Mouse (Mus musculus) gonadal fat pad, adult 2 months (tissue): ENCODE measurements around the gene Carmil2. TPM values are rescaled to one million over a fixed set of nuclear protein-coding genes. Genes with fewer than 3 reads are reported as not detected.

Experiments
- DNase-seq: peaks from one replicate; pipeline ENCODE4 v3.0.0-alpha.2; 2012; ENCODE audit warnings: low read depth
- polyA plus RNA-seq: library from polyadenylated mRNA; depleted of rRNA; stranded (reverse); fragments of >200 nt; gene quantifications from 2 replicates; pipeline ENCODE4 v1.2.3, GENCODE M21; 2012; rRNA removed

Gene Carmil2
- 0.60 and 0.81 TPM in 2 replicates for polyA plus RNA-seq

DNA sequence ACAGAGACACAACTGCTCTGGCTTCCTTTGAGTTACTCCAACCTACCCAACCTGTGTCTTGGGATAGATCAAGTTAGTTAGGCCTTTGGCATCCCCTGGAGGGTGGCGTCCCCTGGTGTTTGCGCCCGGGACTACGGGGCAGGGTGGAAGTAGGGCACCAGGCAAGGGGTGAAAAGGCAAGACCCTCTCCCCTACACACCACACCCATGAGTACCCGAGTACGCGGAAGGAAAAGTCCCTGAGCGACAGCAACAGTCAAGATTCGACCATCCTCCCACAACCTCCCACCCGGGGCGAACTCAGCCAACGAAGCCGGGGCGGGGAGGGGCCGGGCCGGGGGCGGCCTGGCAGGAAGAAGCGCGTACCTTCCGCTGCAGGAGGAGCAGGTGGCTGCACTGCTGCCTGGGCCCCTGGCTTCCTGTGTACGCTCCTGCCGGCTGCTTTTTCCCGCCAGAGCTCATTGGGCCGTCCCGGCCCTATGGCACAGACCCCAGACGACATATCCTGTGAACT lies at the start of gene Carmil2:
Carmil2 (plus strand) TSS at position 479 of the 513 bp plus-strand sequence.
- DNase-seq = no peak

DNA sequence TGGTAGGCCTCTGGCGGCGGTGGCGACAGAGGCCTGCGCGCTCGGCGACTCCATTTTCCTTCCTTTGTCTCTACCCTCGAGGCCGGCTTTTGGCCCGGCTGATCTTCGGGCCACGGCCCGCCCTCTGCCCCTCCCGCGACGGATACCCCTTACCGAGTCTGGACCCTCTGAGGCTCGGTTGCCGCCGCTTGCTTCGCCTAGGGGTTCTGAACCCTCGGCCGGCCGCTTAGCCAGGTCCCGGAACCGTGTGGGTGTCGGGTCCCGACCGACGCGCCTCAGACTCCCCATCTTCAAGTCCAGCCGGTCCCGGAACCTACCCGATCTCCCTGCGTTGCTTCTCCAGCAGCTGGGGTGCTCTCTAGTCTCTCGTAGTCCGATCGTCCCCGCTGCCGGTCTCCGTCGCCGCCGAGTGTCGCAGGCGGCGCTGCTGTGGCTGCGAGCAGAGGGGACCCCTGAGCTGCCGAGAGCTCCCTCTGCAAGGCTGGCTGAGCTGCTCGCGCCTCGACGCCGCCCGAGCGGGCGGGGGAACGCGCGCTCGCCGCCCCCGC lies 49.0 kb upstream of the Carmil2 start, which contains the start of gene Agrp:
Agrp (minus strand) TSS at position 431 of the 548 bp plus-strand sequence.
- DNase-seq = no peak

DNA sequence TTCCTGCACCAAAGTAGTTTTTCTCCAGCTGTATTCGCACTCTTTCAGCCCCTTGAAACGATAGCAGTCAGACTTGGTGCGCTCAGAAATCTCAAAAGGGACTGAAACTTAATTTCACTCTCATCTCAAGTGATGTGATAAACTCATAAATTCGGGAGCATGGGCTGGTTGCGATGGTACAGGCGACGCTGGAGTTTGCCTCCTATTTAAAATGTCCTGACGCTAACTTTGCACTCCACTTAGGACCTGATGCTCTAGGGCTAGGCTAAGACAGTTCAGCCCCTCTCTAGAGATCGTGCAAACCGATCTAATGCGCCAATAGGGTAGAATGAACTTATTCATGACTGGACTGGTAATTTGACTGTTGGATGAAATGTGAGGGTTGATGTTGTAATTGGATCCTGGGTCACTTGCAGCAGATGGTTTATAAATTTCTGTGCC lies 48.5 kb upstream of the Carmil2 start:
- no peak for DNase-seq

DNA sequence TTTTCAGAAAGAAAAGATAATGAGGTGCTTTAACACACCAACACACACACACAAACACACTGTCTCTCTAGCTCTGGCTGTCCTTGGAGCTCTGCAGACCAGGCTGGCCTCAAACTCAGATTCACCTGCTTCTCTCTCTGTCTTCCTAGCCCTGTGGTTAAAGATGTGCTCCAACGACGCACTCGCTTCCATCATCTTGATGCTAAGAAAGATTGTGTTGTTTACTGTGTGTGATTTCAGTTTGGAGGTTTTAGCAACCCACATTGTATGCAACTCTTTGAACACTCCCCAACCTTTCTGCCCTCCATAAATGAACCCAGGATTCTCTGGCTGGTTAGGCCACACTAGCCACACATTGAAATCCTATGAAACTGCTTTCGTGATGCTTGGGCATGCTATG lies 47.6 kb upstream of the Carmil2 start:
- DNase-seq = no peak

DNA sequence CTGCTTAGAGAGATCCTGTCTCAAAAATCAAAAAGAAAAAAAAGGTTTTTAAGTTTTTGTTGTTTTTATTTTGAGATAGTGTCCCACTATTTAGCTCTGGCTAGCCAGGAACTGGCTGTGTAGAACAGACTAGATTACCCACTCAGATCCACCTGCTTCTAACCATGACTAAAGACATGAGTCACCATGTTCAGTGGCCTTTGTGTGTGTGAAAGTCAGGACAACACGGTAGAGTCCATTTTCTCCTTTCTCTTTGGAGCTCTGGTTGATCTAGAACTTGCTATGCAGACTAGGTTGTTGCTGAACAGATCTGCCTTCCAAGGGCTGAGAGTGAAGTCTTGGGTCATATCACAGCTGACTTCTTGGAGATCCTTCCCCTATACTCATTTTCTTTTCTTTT lies 46.2 kb upstream of the Carmil2 start:
- no peak for DNase-seq

DNA sequence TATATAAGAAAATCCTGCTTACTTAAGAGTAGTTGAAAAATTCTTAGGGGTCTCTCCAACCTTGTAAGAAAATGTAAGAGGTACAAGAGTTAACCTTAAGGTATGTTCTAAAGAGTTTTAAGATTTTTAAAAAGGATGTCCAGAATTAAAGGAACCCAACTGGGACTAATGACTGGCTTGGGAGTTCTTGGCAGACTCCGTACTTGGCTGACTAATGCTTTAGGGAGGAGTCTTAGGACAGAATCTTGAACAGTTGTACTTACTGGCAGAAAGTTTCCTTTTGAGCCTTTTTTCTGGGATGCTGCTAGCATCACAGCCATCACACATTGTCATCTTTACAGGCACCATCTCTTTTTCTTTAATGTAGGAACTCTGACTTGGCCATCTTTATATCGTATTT lies 45.6 kb upstream of the Carmil2 start:
- DNase-seq = no peak

DNA sequence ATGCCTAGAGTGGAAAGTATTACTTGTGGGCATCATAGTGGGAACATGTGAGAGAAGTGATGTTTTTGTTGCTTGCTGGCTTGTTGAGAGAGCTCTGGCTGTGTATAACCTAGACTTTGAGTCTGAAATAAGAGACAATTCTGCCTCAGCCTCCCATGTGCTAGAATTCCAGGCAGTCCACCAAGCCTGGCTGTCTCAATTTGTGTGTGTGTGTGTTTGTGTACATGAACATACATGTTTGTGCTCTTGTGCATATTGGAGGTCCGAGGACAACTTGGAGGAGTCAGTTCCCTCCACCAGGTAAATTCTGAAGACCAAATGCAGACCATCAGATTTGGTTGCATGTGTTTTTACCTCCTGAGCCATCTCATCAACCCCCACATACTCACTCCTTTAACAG lies 40.9 kb upstream of the Carmil2 start:
- no peak for DNase-seq

DNA sequence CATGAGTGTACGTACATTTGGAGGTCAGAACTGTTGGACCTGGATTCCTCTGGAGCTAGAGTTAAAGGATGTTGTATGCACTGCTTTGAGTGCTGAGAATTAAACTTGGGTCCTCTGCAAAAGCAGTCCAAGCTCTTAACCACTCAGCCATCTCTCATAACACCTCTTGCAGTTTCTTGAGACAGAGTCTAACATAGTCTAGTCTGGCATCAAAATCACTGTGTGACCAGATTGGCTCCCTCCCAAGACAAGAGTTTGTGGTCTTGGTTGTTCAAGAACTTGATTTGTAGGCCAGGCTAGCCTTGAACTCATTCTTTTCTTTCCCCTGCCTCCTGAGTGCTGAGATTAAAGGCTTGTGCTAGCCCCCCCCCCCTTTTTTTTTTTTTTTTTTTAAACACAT lies 37.1 kb upstream of the Carmil2 start:
- no peak for DNase-seq

DNA sequence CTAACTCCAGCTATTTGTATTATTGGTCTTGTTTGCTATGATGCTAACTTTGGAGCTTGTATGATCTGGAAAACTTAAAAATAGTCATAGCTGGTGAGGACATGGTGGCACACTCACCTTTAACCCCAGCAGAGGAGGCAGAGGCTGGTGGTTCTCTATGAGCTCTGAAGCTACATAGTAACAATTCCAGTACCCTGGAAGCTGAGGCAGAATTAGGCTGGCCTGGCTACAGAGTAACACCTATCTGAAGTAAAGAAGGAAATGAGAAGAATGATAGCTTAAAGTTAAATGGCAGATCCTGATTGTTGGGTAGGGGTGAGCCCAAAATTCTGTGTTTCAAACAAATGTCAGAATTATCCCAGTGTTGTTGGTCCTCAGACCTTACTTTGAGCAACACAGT lies 28.4 kb upstream of the Carmil2 start:
- no peak for DNase-seq

DNA sequence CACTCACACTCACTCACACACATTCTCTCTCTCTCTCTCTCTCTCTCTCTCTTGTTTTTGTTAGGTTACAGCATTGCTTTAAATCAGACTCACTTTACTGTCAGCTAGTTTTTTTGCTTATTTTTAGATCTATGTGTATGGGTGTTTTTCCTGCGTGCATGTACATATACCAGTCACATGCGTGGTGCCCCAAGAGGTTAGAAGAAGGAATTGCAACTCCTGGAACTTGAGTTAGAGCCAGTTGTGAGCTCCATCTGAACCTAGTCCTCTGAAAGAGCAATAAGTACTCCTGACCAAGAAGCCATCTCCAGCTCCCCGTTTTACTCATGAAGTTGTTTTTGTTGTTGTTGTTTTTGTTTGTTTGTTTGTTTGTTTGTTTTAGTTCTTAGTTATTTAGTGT lies 24.9 kb upstream of the Carmil2 start:
- DNase-seq = no peak

DNA sequence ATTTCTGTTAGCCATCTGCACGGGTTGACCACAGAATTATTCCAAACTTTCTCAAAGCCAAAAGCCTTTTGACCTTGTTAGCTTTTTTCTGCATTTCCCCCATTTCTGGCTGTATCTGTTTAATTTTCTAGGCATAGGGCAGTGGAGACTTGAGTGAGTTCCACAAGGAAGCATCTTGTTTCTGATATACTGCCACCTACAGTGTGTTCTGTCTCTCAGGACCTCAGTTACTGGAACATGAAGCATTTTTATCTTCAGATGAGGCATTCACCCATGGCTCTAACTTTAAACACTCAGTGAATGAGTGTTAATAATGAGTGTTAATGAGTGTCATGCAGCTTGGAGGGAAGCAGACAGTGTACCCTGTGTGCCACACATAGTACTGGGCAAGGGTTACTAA lies 8.2 kb upstream of the Carmil2 start:
- DNase-seq = no peak

DNA sequence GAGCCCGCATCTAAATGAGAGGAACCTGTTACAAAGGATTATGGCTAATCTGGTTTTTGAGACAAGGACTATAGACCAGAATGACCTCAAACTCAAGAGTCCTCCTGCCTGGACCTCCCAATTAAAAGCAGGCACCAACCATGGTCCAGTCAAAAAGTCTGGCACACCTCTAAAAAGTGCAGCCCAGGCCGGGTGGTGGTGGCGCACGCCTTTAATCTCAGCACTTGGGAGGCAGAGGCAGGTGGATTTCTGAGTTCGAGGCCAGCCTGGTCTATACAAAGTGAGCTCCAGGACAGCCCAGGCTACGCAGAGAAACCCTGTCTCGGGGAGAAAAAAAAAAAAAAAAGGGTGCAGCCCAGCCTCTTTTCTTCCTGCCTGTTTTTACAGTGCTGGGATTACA lies 749 bp upstream of the Carmil2 start:
- DNase-seq = no peak

DNA sequence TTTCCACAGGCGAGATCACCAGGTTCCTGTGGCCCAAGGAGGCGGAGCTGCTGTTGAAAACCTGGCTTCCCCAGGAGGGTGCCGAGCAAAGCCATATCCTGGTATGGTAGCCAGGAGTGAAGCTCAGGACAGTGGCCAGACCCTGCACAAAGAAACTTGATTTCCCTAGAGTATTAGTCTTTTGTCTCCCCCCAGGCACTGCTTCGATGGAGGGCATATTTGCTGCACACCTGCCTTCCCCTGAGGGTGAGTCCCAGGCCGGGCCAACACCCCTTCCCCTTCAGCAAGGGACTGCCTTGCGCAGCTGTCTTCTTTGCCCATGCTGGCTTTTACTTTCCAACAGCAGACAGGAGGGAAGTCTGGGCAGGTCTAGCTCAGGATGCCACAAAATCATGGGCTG lies 477 bp downstream of the Carmil2 start:
- no peak for DNase-seq

DNA sequence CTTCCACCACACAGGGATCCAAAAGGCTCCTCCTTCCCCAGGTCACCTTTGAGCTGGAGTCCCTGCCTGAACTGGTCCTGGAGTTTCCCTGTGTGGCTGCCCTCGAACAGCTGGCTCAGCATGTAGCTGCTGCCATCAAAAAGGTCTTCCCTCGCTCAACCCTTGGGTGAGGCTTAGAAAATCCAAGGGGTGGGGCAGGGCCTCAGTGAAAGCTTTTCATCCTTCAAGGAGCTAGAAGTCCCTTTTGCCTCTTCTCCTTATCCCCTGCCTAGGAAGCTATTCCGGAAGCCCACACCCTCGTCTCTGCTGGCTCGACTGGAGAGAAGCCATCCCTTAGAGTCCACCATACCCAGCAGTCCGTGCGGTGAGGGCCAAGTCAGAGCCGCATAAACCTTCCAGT lies 1.4 kb downstream of the Carmil2 start:
- no peak for DNase-seq

DNA sequence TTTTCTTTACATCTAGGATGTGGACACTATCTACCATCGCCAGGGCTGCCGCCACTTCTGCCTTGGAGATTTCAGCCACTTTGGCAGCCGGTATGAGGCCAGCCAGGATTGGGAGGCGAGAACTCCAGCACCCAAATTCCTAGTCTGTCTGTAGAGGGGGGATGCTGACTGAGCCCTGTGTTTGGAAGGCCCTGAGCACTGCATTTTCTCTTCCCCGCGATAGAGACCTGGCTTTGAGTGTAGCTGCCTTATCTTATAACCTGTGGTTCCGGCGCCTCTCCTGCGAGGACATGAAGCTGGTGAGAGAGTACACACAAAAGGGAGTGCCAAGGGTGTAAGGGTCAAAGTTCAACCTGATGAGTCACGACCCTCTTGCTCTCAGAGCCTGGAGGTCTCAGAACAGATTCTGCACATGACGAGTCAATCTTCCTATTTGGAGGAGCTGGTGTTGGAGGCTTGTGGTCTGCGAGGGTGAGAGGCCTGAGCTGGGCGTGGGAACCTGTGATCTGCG lies 2.2 kb downstream of the Carmil2 start:
- no peak for DNase-seq

DNA sequence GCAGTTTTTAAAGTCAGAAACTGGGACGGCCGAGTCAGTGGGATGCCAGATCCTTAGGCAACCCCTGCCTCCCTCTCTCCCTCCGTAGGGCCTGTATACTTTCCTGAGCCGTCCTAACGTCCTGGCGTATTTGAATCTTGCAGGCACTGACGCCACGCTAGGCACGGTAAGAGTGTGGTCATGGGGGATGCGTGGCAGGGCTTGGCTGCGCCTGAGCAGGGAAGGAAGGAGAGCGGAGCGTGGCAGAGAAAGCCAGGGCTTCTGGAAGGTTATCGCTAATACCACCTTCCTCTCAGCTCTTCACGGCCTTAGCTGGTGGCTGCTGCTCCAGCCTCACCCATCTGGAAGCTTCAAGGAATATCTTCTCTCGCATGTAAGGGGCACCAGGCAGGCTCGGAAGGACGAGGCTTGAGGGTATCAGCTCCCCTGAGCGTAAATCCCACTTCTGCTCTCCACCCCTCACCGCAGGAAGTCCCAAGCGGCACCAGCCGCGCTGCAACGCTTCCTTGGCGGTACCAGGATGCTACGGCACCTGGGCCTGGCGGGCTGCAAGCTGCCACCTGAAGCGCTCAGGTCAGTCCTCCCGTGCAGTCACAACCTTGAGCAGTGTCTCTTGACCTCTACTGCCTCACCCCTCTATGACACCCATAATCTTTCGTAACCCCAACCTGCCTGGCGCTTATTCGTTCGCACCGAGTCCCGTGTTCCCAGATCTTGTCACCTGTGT lies 3.3 kb downstream of the Carmil2 start:
- no peak for DNase-seq

DNA sequence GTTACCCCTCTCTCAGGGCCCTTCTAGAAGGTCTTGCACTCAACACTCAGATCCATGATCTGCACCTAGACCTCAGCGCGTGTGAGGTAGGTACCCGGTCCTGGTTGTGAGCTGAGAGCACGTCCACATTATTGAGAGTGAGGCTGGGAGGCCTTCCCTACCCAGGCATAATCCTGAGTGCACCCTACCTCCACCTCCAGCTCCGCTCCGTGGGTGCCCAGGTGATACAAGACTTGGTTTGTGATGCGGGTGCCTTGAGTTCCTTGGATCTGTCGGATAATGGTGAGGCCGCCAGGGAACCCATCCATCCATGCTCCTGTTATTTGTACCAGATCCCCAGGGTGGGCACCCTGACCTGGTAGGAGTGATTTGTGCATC lies 3.9 kb downstream of the Carmil2 start:
- DNase-seq = no peak

DNA sequence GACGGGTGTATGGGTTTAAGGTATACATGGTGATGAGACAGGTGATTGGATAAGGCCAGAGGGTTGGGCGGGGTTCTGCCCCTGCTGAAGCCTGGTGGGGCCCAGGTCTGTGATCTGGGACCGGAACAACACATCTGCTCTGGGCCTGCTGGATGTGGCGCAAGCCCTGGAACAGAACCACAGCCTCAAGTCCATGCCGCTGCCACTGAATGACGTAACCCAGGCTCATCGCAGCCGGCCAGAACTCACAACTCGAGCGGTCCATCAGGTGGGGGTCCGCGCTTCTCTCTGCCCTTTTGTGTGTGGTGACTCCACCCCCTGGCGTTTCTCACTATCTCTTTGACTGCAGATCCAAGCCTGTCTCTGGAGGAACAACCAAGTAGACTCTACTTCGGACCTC lies 4.9 kb downstream of the Carmil2 start:
- no peak for DNase-seq

DNA sequence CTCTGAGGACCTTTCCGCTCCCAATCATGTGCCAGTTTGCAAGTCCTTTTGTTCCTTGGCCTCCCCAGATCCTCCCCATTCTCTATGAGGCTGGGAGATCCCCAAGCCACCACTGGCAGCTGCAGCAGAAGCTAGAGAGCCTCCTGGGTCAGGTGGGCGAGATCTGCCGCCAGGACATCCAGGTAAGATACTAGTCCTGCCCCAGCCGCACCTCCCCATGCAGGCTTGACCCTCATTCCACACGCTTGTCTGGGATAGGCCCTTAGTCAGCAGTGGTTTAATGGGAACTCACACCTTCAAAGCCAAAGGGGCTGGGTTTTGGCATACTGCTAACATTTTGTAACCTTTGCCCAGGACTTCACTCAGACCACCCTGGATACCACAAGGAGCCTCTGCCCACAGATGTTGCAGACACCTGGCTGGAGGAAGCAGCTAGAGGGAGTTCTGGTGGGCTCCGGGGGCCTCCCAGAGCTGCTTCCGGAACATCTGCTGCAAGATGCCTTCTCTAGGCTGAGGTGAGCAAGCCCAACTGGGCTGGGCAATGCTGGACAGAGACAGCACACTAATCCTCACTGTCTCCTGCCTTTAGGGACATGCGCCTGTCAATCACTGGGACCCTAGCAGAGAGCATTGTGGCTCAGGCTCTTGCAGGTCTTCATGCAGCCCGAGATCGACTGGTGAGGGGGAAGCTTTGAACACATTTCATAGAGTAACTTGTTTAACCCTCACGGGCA lies 6.5 kb downstream of the Carmil2 start:
- DNase-seq = no peak

DNA sequence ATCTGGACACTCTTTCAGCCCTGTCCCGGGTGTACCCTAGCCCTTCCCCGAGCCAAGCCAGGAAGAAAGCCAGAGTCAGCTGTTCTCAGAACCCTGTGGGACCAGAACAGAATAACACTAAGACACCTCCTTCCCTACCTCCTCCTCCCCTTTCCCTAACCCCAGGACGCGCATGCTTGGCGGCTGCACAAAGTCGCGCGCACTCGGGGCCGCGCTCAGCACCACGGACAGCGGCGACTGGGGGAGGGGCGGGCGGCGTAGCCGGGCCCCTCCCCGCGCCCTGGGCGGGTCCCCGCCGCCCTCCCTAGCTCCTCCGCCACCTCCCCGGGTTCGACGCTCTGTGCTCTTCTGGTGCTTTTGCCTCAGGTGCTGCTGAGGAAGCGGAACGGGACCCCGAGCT lies 7.6 kb downstream of the Carmil2 start:
- DNase-seq = no peak

DNA sequence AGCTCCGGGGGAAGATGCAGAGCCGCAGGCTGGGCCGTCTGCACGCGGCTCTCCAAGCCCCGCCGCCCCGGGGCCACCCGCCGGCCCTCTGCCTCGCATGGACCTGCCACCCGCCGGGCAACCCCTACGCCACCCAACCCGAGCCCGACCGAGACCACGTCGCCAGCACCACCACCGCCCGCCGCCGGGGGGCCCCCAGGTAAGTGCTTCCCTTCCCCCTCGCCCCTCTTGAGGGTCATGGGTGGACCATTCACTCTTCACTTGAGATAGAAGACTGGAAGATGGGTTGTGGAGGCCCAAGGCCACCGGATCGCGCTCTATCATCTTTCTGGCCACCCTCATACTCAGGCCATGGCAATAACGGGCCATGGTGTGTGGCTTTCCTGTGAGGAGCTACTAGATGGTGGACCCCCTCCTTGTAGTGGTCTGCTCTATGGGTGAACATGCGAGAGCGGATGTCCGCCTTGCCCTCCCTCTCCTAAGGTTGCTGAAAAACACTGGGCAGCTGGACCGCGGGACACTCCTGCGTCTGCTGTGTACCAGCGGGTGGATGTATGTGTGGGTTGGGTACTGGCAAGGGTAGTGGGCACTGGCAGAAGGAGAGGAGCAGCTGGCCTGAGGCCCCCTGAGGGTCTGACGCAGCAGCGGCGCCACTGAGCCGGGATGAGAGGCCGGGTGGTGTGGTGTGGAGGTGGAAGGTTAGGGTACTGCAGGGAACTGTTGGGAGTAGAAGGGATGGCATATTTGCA lies 8.2 kb downstream of the Carmil2 start:
- no peak for DNase-seq
